Mouse (Mus musculus) hindbrain, embryonic 15.5 days (tissue): ENCODE data around the gene Ankrd28. TPM values are rescaled to one million over a fixed set of nuclear protein-coding genes. Genes with fewer than 3 reads are reported as not detected.

Experiments used
- ATAC-seq: fragments of 200-750 bp; cut with Nextera tagmentation; 2 replicates; pipeline ENCODE4 v1.8.0; 2017; ENCODE audit warnings: low read depth, moderate number of reproducible peaks, moderate TSS enrichment; ENCODE audit not compliant: low FRiP score
- H3K27ac ChIP-seq: fragments of 300-500 bp; sonication (generic); replicated peaks from 2 replicates; pipeline ENCODE4 v1.5.1; 2015; ENCODE audit warnings: mild to moderate bottlenecking, inconsistent platforms
- H3K27me3 ChIP-seq: fragments of 300-500 bp; sonication (generic); 2 replicates; pipeline ENCODE4 v1.6.1; 2015; ENCODE audit warnings: control low read depth, inconsistent platforms
- H3K36me3 ChIP-seq: fragments of 300-500 bp; sonication (generic); 2 replicates; pipeline ENCODE4 v1.6.1; 2015; ENCODE audit warnings: control low read depth, inconsistent platforms
- H3K4me1 ChIP-seq: fragments of 300-500 bp; sonication (generic); replicated peaks from 2 replicates; pipeline ENCODE4 v1.6.1; 2015; ENCODE audit warnings: control low read depth, inconsistent platforms
- H3K4me2 ChIP-seq: fragments of 300-500 bp; sonication (generic); 2 replicates; pipeline ENCODE4 v1.6.1; 2015; ENCODE audit warnings: moderate library complexity, mild to moderate bottlenecking, inconsistent platforms
- H3K4me3 ChIP-seq: fragments of 300-500 bp; sonication (generic); 2 replicates; pipeline ENCODE4 v1.5.1; 2015; ENCODE audit warnings: mild to moderate bottlenecking, inconsistent platforms
- H3K9ac ChIP-seq: fragments of 300-500 bp; sonication (generic); 2 replicates; pipeline ENCODE4 v1.6.1; 2015; ENCODE audit warnings: inconsistent platforms
- H3K9me3 ChIP-seq: fragments of 300-500 bp; sonication (generic); 2 replicates; pipeline ENCODE4 v1.6.1; 2016; ENCODE audit warnings: control low read depth, inconsistent platforms
- WGBS: fragments of 180-500 bp; shearing (Covaris S2); methylation state at CpG from one replicate; pipeline ENCODE4 v1.1.7; 2015; 5-methylcytosine and 5-hydroxymethylcytosine counted together
- polyA plus RNA-seq: library from polyadenylated mRNA; unstranded; fragments of >200 nt; fragmentation: Nextera tagmentation; extraction: Ambion mirVana; gene quantifications from 2 replicates; pipeline ENCODE4 v1.2.1, GENCODE M21; 2015

Ankrd28 gene
- polyA plus RNA-seq, 1 experiment from 2014 or later = 11.0 TPM

- WGBS = 82% methylated on average over 6 of the region's 6 CpGs
- H3K4me3 ChIP-seq = no peak overlapping the region
- H3K36me3 ChIP-seq = peaks cover 18% of the 10 kb centered on the region
- H3K27me3 ChIP-seq = no peaks in the 10 kb centered on the region
- H3K9ac ChIP-seq = no peak overlapping the region
- no peak overlapping the region for H3K4me2 ChIP-seq
- no peak for ATAC-seq
- no peaks in the 10 kb centered on the region for H3K9me3 ChIP-seq
- no peak overlapping the region for H3K27ac ChIP-seq
- H3K4me1 ChIP-seq = no peaks in the 10 kb centered on the region
Observed at GRCm38 (mm10) chr14:31748239-31748873, 82.1 kb downstream of the Ankrd28 start.

- no peak overlapping the region for H3K4me3 ChIP-seq
- 92% methylated on average over 3 of the region's 3 CpGs for WGBS
- ATAC-seq = no peak
- no peak overlapping the region for H3K9ac ChIP-seq
- H3K9me3 ChIP-seq = no peaks in the 10 kb centered on the region
- H3K4me2 ChIP-seq = no peak overlapping the region
- no peak overlapping the region for H3K27ac ChIP-seq
- H3K36me3 ChIP-seq = peaks cover 27% of the 10 kb centered on the region
- no peaks in the 10 kb centered on the region for H3K4me1 ChIP-seq
- no peaks in the 10 kb centered on the region for H3K27me3 ChIP-seq
Observed at GRCm38 (mm10) chr14:31742523-31742922, 87.9 kb downstream of the Ankrd28 start.

- Histone ChIP-seq H3K9me3 (no peaks in the 10 kb centered on the region), H3K4me3 (no peak overlapping the region), H3K27me3 (no peaks in the 10 kb centered on the region), H3K27ac (no peak overlapping the region), H3K9ac (no peak overlapping the region), H3K4me2 (no peak overlapping the region), H3K4me1 (no peaks in the 10 kb centered on the region), H3K36me3 (peaks cover 18% of the 10 kb centered on the region)
- WGBS = 86% methylated on average over 2 of the region's 2 CpGs
- ATAC-seq = no peak
Observed at GRCm38 (mm10) chr14:31734811-31735210, 95.6 kb downstream of the Ankrd28 start.

- Histone ChIP-seq H3K9me3 (no peaks in the 10 kb centered on the region), H3K36me3 (peaks cover 38% of the 10 kb centered on the region), H3K27me3 (no peaks in the 10 kb centered on the region), H3K4me2 (no peak overlapping the region), H3K27ac (no peak overlapping the region), H3K9ac (no peak overlapping the region), H3K4me1 (no peaks in the 10 kb centered on the region), H3K4me3 (no peak overlapping the region)
- no peak for ATAC-seq
- whole genome bisulfite sequencing = 95% methylated on average over 3 of the region's 3 CpGs
Observed at GRCm38 (mm10) chr14:31727522-31727921, 102.9 kb downstream of the Ankrd28 start.

- WGBS = 93% methylated on average over 1 of the region's 1 CpGs
- no peak for ATAC-seq
- Histone ChIP-seq H3K9me3 (no peaks in the 10 kb centered on the region), H3K27ac (no peak overlapping the region), H3K4me2 (no peak overlapping the region), H3K9ac (no peak overlapping the region), H3K27me3 (no peaks in the 10 kb centered on the region), H3K4me1 (no peaks in the 10 kb centered on the region), H3K4me3 (no peak overlapping the region), H3K36me3 (peaks cover 53% of the 10 kb centered on the region)
Observed at GRCm38 (mm10) chr14:31722746-31723145, 107.7 kb downstream of the Ankrd28 start.

- ATAC-seq = no peak
- Histone ChIP-seq H3K27me3 (no peaks in the 10 kb centered on the region), H3K27ac (no peak overlapping the region), H3K36me3 (peaks cover 52% of the 10 kb centered on the region), H3K4me3 (no peak overlapping the region), H3K9me3 (no peaks in the 10 kb centered on the region), H3K4me1 (no peaks in the 10 kb centered on the region), H3K9ac (no peak overlapping the region), H3K4me2 (no peak overlapping the region)
- WGBS = 87% methylated on average over 3 of the region's 3 CpGs
Observed at GRCm38 (mm10) chr14:31721256-31721655, 109.2 kb downstream of the Ankrd28 start.

- Histone ChIP-seq H3K4me1 (no peaks in the 10 kb centered on the region), H3K27me3 (no peaks in the 10 kb centered on the region), H3K9ac (no peak overlapping the region), H3K36me3 (peaks cover 60% of the 10 kb centered on the region), H3K4me3 (no peak overlapping the region), H3K27ac (no peak overlapping the region), H3K9me3 (no peaks in the 10 kb centered on the region), H3K4me2 (no peak overlapping the region)
- WGBS = 92% methylated on average over 2 of the region's 2 CpGs
- no peak for ATAC-seq
Observed at GRCm38 (mm10) chr14:31718332-31718731, 112.1 kb downstream of the Ankrd28 start.

GRCm38 (mm10) chr14:31717360-31717759 is 113.1 kb downstream of the Ankrd28 start:
- no peak for ATAC-seq
- H3K4me1 ChIP-seq = no peaks in the 10 kb centered on the region
- H3K4me3 ChIP-seq = no peak overlapping the region
- H3K36me3 ChIP-seq = peaks cover 64% of the 10 kb centered on the region
- no peak overlapping the region for H3K9ac ChIP-seq
- no peaks in the 10 kb centered on the region for H3K9me3 ChIP-seq
- no peak overlapping the region for H3K4me2 ChIP-seq
- H3K27ac ChIP-seq = no peak overlapping the region
- H3K27me3 ChIP-seq = no peaks in the 10 kb centered on the region
- 94% methylated on average over 5 of the region's 5 CpGs for WGBS

GRCm38 (mm10) chr14:31715669-31716068 is 114.8 kb downstream of the Ankrd28 start:
- no peak for ATAC-seq
- H3K9ac ChIP-seq = no peak overlapping the region
- no peak overlapping the region for H3K4me3 ChIP-seq
- peaks cover 62% of the 10 kb centered on the region for H3K36me3 ChIP-seq
- H3K27me3 ChIP-seq = no peaks in the 10 kb centered on the region
- no peaks in the 10 kb centered on the region for H3K4me1 ChIP-seq
- no peak overlapping the region for H3K27ac ChIP-seq
- no peak overlapping the region for H3K4me2 ChIP-seq
- no peaks in the 10 kb centered on the region for H3K9me3 ChIP-seq

GRCm38 (mm10) chr14:31709343-31709742 is 121.1 kb downstream of the Ankrd28 start:
- Histone ChIP-seq H3K9me3 (no peaks in the 10 kb centered on the region), H3K27ac (no peak overlapping the region), H3K27me3 (no peaks in the 10 kb centered on the region), H3K36me3 (peaks cover 46% of the 10 kb centered on the region), H3K4me3 (no peak overlapping the region), H3K4me2 (no peak overlapping the region), H3K9ac (no peak overlapping the region), H3K4me1 (no peaks in the 10 kb centered on the region)
- 88% methylated on average over 1 of the region's 1 CpGs for WGBS
- no peak for ATAC-seq

GRCm38 (mm10) chr14:31700376-31700775 is 130.1 kb downstream of the Ankrd28 start:
- 92% methylated on average over 2 of the region's 2 CpGs for WGBS
- Histone ChIP-seq H3K27ac (no peak overlapping the region), H3K27me3 (no peaks in the 10 kb centered on the region), H3K9ac (no peak overlapping the region), H3K4me2 (no peak overlapping the region), H3K4me1 (no peaks in the 10 kb centered on the region), H3K9me3 (no peaks in the 10 kb centered on the region), H3K4me3 (no peak overlapping the region), H3K36me3 (peaks cover 62% of the 10 kb centered on the region)
- ATAC-seq = no peak

- Histone ChIP-seq H3K4me2 (no peak overlapping the region), H3K4me3 (no peak overlapping the region), H3K4me1 (no peaks in the 10 kb centered on the region), H3K27me3 (no peaks in the 10 kb centered on the region), H3K27ac (no peak overlapping the region), H3K9ac (no peak overlapping the region), H3K9me3 (no peaks in the 10 kb centered on the region), H3K36me3 (peaks cover 40% of the 10 kb centered on the region)
- ATAC-seq = no peak
- WGBS = 96% methylated on average over 4 of the region's 4 CpGs
Observed at GRCm38 (mm10) chr14:31697755-31698154, 132.7 kb downstream of the Ankrd28 start.

- H3K36me3 ChIP-seq = peaks cover 36% of the 10 kb centered on the region
- no peak overlapping the region for H3K9ac ChIP-seq
- no peaks in the 10 kb centered on the region for H3K27me3 ChIP-seq
- no peak for ATAC-seq
- 88% methylated on average over 3 of the region's 3 CpGs for WGBS
- no peaks in the 10 kb centered on the region for H3K9me3 ChIP-seq
- H3K4me1 ChIP-seq = no peaks in the 10 kb centered on the region
- no peak overlapping the region for H3K27ac ChIP-seq
- no peak overlapping the region for H3K4me2 ChIP-seq
- no peak overlapping the region for H3K4me3 ChIP-seq
Observed at GRCm38 (mm10) chr14:31697346-31697745, 133.1 kb downstream of the Ankrd28 start.
